Mouse (Mus musculus): ENCODE data around the gene Fgfr2. TPM values are rescaled to one million over a fixed set of nuclear protein-coding genes. Genes with fewer than 3 reads are reported as not detected.

Gene Fgfr2
- polyA plus RNA-seq, 1 experiment from 2014 or later: 137 TPM

- no peak for ATAC-seq (ENCODE audit: insufficient number of reproducible peaks, low FRiP score, low TSS enrichment, low read depth)
- Histone ChIP-seq H3K27ac (replicated peaks) (no peak overlapping the region), H3K9ac (no peak overlapping the region), H3K9me3 (replicated peaks) (no peaks in the 10 kb centered on the region), H3K27me3 (no peaks in the 10 kb centered on the region), H3K36me3 (no peaks in the 10 kb centered on the region), H3K4me2 (replicated peaks) (no peak overlapping the region), H3K4me3 (replicated peaks) (no peak overlapping the region), H3K4me1 (peaks cover 18% of the 10 kb centered on the region; the same call in 1 of the 2 replicates)
- 65% methylated on average over 4 of the region's 4 CpGs for WGBS
These were observed 3008.7 kb downstream of the Fgfr2 start for GRCm38 (mm10) chr7:130114436-130114835.

Small RNA genes lying within 50 kb of the gene (microRNA-seq; reads per million reads assigned to microRNA genes)
- gene Mir7061 (ENCODE audit: borderline number of aligned reads): 0.52 reads per million

Other genes starting within 250 kb of the Fgfr2 start
- 17.1 and 17.6 TPM in 2 replicates for gene Zranb1, start 192.2 kb downstream of the Fgfr2 start, polyA plus RNA-seq (2015; fragmentation: Nextera tagmentation; extraction: Ambion mirVana)
- gene Ctbp2, start 1.0 kb upstream of the Fgfr2 start, polyA plus RNA-seq (2015; fragmentation: Nextera tagmentation; extraction: Ambion mirVana): 64.7 and 71.3 TPM in 2 replicates

All from embryonic facial prominence, embryonic 15.5 days (tissue).